Mouse (Mus musculus) gastrocnemius, adult 8-10 months (tissue): ENCODE data around the gene Pald1. TPM values are rescaled to one million over a fixed set of nuclear protein-coding genes. Genes with fewer than 3 reads are reported as not detected.

Experiments
- DNase-seq, 2 experiments: peaks; one replicate each; pipeline ENCODE4 v3.0.0; 2022; ENCODE audit warnings: low spot score in 2 of 2
- total RNA-seq, 4 experiments: library from RNA; stranded (reverse); gene quantifications; 2 replicates each; pipeline ENCODE4 v1.2.4; 2022

Pald1 gene
- total RNA-seq, 4 experiments from 2014 or later = 2.7 to 5.7 (median 4.5) TPM

DNA sequence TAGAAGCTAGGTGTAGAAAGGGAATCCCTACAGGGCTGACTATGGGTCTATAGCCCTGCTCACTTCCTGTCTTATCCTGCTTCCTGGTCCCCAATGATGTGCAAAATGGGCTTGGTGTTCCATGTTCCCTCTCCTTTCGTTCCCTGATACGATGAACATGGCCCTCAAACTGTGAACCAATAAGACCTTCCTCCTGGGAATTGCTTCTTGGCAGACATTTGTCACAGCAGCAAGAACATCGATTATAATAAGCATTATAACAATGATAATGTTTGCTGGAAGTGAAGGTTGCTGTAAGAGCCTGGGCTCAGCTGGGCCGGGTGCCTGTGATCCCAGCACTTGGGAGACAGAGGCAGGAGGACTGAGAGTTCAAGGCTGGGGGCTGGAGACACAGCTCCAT is 99.0 kb downstream of the Pald1 start:
- DNase-seq = no peak

DNA sequence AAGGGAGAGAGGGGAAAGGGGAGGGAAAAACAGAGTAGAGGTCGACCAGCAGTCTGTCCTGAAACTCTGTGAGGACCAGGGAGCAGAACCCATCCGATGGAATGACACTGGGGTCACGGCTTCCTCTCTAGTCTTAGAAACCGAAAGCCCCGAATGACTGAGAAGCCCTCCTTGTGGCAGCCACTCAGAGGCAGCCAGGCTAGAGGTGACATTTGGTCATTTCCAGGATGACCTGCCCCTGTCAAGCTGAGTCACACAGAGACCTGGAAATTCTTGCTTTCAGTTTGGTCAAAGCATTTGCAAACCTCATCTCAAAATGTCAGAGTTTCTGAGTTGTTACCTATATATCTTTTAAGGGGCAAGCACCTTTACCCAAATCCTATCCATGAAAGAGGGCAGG is 102.2 kb downstream of the Pald1 start:
- DNase-seq = no peak

GRCm38 (mm10) chr10:61277918-61278674 is 105.2 kb downstream of the Pald1 start:
- DNase-seq = peak; percentile 53 to 64

DNA sequence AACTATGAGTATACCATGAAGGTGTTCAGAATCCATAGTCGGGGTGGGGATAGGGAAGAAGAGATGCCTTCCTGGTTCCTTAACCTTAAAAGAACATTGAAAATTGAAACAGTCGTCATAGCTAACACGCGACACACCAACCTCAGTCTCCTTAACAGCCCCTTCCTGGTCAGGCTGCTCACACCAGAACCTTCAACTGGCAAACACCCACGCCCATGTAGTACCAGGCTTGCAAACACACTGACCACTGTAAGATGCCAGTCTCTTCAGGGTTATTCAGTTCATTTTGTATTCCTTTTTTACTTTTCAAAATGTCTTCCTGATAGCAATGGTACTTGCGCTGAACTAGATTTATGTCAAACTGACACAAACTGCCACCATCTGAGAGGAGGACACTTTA is 106.3 kb downstream of the Pald1 start:
- DNase-seq = no peak

DNA sequence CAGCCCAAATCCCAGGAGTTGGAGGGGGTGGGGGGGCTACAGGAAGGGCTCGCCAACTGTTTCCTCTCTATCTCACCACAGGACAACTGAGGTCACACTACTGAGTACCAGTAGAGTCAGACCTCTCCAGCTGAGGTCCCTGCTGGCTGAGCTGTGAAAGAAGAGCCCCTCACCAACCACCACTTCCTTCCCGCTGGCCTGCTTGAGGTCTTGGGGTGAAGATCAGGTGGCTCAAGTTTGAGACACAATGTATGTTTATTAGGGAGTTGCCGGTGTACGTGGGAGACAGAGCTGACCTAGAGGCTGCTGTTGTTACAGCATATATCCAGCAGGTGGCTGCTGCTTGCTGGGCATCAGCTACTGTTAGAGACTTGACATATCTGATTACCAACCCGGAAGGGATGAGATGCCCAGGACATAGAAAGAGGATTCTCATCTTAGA is 107.6 kb downstream of the Pald1 start:
- no peak for DNase-seq

- DNase-seq = no peak
Measured at GRCm38 (mm10) chr10:61274532-61274931, 108.8 kb downstream of the Pald1 start.

- peak in 1 of 2 experiments; percentile 26 for DNase-seq
Measured at GRCm38 (mm10) chr10:61273844-61274215, 109.5 kb downstream of the Pald1 start.

- DNase-seq = peak in 1 of 2 experiments; percentile 33
Measured at GRCm38 (mm10) chr10:61273081-61273843, 110.1 kb downstream of the Pald1 start, which contains the start of gene Adamts14. Adamts14 (minus strand) TSS chr10:61273438.

DNA sequence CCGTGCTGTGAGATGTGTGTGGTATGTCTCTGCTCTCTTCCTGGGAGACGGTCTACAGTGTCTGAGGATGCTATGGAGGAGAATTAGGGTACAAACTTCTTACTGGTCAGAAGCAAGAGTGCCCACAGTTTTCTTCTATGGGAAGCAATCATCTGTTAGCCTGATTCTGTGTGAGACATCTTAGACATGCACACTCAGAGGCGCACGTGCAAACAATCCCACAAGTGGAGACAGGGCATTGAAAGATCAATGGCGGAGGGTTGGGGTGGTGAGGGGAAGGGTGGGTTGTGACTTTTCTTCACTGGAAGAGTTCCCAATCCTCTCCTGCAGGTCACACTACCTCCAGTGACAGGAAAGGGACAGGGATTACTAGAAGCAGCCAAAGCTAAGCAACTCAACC is 110.7 kb downstream of the Pald1 start:
- DNase-seq = no peak

DNA sequence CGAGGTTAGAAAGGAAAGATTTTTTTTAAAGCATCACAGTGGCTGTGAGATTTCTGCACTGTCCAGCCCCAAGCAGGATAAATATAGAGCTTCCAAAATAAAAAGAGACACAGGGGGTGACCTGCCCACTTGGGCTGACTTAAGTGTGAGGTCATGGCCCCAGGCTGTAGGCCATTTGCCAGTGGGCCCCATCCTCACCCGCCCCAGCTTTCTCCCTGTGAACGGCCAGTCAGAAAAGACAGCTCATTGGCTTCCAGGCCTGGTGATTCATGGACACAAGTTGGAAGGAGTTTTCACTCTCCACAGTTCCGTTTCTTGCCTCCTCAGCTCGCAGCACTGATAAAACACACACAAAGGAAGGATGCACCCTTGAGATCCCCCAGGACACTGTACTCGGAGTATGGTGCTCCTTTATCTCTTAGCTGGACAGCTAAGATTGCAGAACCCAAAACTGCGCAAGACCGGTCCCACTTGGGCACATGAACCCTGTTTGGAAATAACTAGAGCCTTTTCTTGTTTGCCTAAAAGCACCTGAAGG is 111.2 kb downstream of the Pald1 start:
- no peak for DNase-seq

Other genes starting within 250 kb of the Pald1 start
- 1 to 10 TPM; 3.5 to 6.4 (median 5.5) TPM for gene Sgpl1, start 235.8 kb downstream of the Pald1 start, total RNA-seq
- gene Tbata, start 211.6 kb downstream of the Pald1 start, total RNA-seq = not detected
- gene Adamts14, start 110.1 kb downstream of the Pald1 start, total RNA-seq = under 1 TPM; 0.31 to 0.58 (median 0.47) TPM
- gene Prf1, start 85.7 kb downstream of the Pald1 start, total RNA-seq = not detected
- under 1 TPM in 3 of 4 experiments, not detected in 1; 0.12 to 0.24 (median 0.13) TPM for gene Nodal, start 34.4 kb upstream of the Pald1 start, total RNA-seq
- gene Eif4ebp2, start 69.1 kb upstream of the Pald1 start, total RNA-seq = 100 to 1,000 TPM; 154 to 242 (median 183) TPM
- gene Lrrc20, start 92.3 kb upstream of the Pald1 start, total RNA-seq = 100 to 1,000 TPM; 151 to 195 (median 168) TPM
- gene Npffr1, start 212.0 kb upstream of the Pald1 start, total RNA-seq = not detected